Mouse (Mus musculus) lung, postnatal 0 days (tissue): ENCODE measurements at regions not wholly inside any gene's neighbourhood (a gene's known extent, or its start where the extent isn't known, plus 50 kb on each side); places are given as distances from the start of the nearest gene placed in this dataset.

Source experiments
- CTCF ChIP-seq: IDR thresholded peaks from 2 replicates; pipeline ENCODE4 v1.5.1; 2016; ENCODE audit warnings: antibody characterized with exemption, mild to moderate bottlenecking
- EP300 ChIP-seq: IDR thresholded peaks from 2 replicates; pipeline ENCODE4 v1.6.1; 2016; ENCODE audit warnings: antibody characterized with exemption, mild to moderate bottlenecking, control low read depth

DNA sequence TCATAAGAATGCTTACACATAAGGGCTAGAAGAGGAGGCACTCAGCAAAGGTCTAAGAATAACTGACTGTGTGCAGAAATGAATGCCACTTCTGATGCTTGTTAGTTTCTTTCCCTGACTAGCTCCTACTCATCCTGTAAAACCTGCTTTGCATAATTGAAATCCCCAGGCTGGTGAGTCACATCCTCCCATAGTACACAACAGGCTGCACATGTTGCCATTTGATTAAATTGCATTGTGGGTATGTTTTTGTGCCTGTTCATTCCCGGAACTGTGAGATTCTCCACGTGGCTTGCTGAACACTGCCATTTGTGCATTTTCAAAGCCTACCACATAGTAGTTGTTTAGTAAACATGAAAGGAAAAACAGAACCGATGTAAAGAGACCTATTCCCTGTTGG is 516.7 kb upstream of the 2610301B20Rik start:
- no peak for TF ChIP-seq CTCF
- TF ChIP-seq EP300: no peak
